Mouse (Mus musculus): ENCODE results near the gene Sp8. TPM values are rescaled to one million over a fixed set of nuclear protein-coding genes. Genes with fewer than 3 reads are reported as not detected.

Gene Sp8
- polyA plus RNA-seq (2015; fragmentation: Nextera tagmentation; extraction: Ambion mirVana): not detected in 2 replicates

GRCm38 (mm10) chr12:118846221-118846620 lies at the start of gene Sp8:
Gene Sp8, plus strand, starts transcription at chr12:118846329.
- peaks cover 79% of the 10 kb centered on the region for H3K27me3 ChIP-seq (ENCODE audit: control insufficient read depth, insufficient read depth, low read length)
- ATAC-seq (replicated peaks; ENCODE audit: extremely low read depth, insufficient read depth, low FRiP score): no peak
- peak within 1 kb of the TSS; percentile 67 for H3K4me3 ChIP-seq (ENCODE audit: low read length)
- H3K4me1 ChIP-seq (ENCODE audit: control insufficient read depth, insufficient read depth, low read length): peaks cover 17% of the 10 kb centered on the region
- H3K36me3 ChIP-seq (ENCODE audit: control insufficient read depth, insufficient read depth): no peaks in the 10 kb centered on the region
- WGBS: 4% methylated on average over 6 of the region's 6 CpGs
- peak within 1 kb of the TSS; percentile 50; the same call in 1 of the 2 replicates for H3K9ac ChIP-seq (ENCODE audit: low read length)
- H3K9me3 ChIP-seq (replicated peaks; ENCODE audit: control insufficient read depth, low read length): no peaks in the 10 kb centered on the region
- H3K4me2 ChIP-seq (ENCODE audit: low read depth, low read length): peak within 1 kb of the TSS; percentile 95
- H3K27ac ChIP-seq (ENCODE audit: low read length): no peak within 1 kb of the TSS

- ATAC-seq (replicated peaks; ENCODE audit: extremely low read depth, insufficient read depth, low FRiP score): no peak
- no peaks in the 10 kb centered on the region for H3K36me3 ChIP-seq (ENCODE audit: control insufficient read depth, insufficient read depth)
- no peak overlapping the region for H3K27ac ChIP-seq (ENCODE audit: low read length)
- no peaks in the 10 kb centered on the region for H3K27me3 ChIP-seq (ENCODE audit: control insufficient read depth, insufficient read depth, low read length)
- H3K4me3 ChIP-seq (ENCODE audit: low read length): no peak overlapping the region
- WGBS: 3% methylated on average over 17 of the region's 17 CpGs
- H3K4me1 ChIP-seq (ENCODE audit: control insufficient read depth, insufficient read depth, low read length): no peaks in the 10 kb centered on the region
- H3K9me3 ChIP-seq (replicated peaks; ENCODE audit: control insufficient read depth, low read length): no peaks in the 10 kb centered on the region
- H3K4me2 ChIP-seq (ENCODE audit: low read depth, low read length): peak overlapping the region; percentile 43
- no peak overlapping the region for H3K9ac ChIP-seq (ENCODE audit: low read length)
Observed at GRCm38 (mm10) chr12:118811328-118811961, 34.7 kb upstream of the Sp8 start.

GRCm38 (mm10) chr12:118814561-118814960 lies 31.6 kb upstream of the Sp8 start:
- H3K4me1 ChIP-seq (ENCODE audit: control insufficient read depth, insufficient read depth, low read length): no peaks in the 10 kb centered on the region
- H3K27me3 ChIP-seq (ENCODE audit: control insufficient read depth, insufficient read depth, low read length): no peaks in the 10 kb centered on the region

GRCm38 (mm10) chr12:118816156-118816555 lies 30.0 kb upstream of the Sp8 start:
- no peaks in the 10 kb centered on the region for H3K4me1 ChIP-seq (ENCODE audit: control insufficient read depth, insufficient read depth, low read length)
- no peak for ATAC-seq (replicated peaks; ENCODE audit: extremely low read depth, insufficient read depth, low FRiP score)
- H3K9ac ChIP-seq (ENCODE audit: low read length): no peak overlapping the region
- H3K36me3 ChIP-seq (ENCODE audit: control insufficient read depth, insufficient read depth): no peaks in the 10 kb centered on the region
- H3K27me3 ChIP-seq (ENCODE audit: control insufficient read depth, insufficient read depth, low read length): no peaks in the 10 kb centered on the region
- H3K4me2 ChIP-seq (ENCODE audit: low read depth, low read length): no peak overlapping the region
- H3K27ac ChIP-seq (ENCODE audit: low read length): no peak overlapping the region
- no peaks in the 10 kb centered on the region for H3K9me3 ChIP-seq (replicated peaks; ENCODE audit: control insufficient read depth, low read length)
- H3K4me3 ChIP-seq (ENCODE audit: low read length): no peak overlapping the region

More at GRCm38 (mm10) chr12:118814561-118814960, 31.6 kb upstream of the Sp8 start:
- Histone ChIP-seq H3K4me2 (ENCODE audit: low read depth, low read length) (no peak overlapping the region), H3K9ac (ENCODE audit: low read length) (no peak overlapping the region), H3K27ac (ENCODE audit: low read length) (no peak overlapping the region), H3K4me3 (ENCODE audit: low read length) (no peak overlapping the region), H3K36me3 (ENCODE audit: control insufficient read depth, insufficient read depth) (no peaks in the 10 kb centered on the region), H3K9me3 (replicated peaks; ENCODE audit: control insufficient read depth, low read length) (no peaks in the 10 kb centered on the region)
- no peak for ATAC-seq (replicated peaks; ENCODE audit: extremely low read depth, insufficient read depth, low FRiP score)
- WGBS: 61% methylated on average over 3 of the region's 3 CpGs

GRCm38 (mm10) chr12:118829881-118830280 lies 16.2 kb upstream of the Sp8 start:
- H3K4me3 ChIP-seq (ENCODE audit: low read length): no peak overlapping the region
- no peak for ATAC-seq (replicated peaks; ENCODE audit: extremely low read depth, insufficient read depth, low FRiP score)
- H3K9ac ChIP-seq (ENCODE audit: low read length): no peak overlapping the region
- no peaks in the 10 kb centered on the region for H3K9me3 ChIP-seq (replicated peaks; ENCODE audit: control insufficient read depth, low read length)
- H3K4me2 ChIP-seq (ENCODE audit: low read depth, low read length): no peak overlapping the region
- H3K27me3 ChIP-seq (ENCODE audit: control insufficient read depth, insufficient read depth, low read length): peaks cover 1% of the 10 kb centered on the region; the same call in 1 of the 2 replicates
- H3K27ac ChIP-seq (ENCODE audit: low read length): no peak overlapping the region
- no peaks in the 10 kb centered on the region for H3K36me3 ChIP-seq (ENCODE audit: control insufficient read depth, insufficient read depth)
- no peaks in the 10 kb centered on the region for H3K4me1 ChIP-seq (ENCODE audit: control insufficient read depth, insufficient read depth, low read length)
- WGBS: 89% methylated on average over 6 of the region's 6 CpGs

DNA sequence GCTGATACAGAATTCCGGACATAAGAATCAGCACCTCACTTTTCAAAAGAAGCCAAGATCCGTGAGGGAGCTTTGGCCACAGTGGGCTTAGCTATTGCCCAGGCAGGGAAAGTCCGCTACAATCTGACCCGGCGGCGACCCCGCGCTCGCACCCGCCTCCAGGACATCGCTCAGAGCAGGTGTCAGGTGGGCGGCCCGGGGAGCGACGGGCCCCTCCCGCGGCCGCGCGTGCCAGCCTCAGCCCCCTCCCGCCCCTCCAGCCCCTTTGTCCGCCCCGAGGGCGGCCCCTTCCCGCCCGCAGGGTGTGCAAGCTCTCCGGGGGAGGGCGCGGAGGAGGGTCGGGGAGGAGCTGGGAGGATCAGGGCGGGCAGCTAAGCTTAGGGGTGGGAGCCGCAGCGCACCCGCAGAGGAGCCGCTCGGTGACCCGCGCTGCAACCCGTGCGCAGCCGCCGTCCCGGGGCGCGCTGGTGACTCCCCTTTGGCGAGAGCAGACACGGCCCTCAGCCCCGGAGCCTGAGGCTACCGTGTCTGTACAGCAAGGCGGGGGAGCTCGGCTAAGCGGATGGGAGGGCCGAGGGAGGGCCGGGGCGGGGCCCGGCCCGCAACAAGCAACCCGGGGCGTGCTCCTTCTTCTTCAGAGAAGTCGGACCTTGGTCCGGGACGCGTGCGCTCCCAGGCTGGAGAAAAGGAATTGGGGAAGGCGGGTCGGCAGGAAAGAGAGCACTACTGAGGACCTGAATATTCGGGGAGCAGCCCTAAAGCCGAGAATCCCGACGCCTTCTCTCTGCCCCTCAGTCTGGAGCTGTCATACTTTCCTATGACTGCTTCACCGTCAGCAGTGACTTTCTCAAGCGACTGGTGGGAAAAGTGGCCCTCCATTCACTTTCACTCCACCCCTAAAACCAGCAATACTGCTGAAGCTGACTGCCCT lies 9.5 kb upstream of the Sp8 start:
- WGBS: under 1% methylated on average over 67 of the region's 72 CpGs
- Histone ChIP-seq H3K9me3 (replicated peaks; ENCODE audit: control insufficient read depth, low read length) (no peaks in the 10 kb centered on the region), H3K9ac (ENCODE audit: low read length) (peak overlapping the region; percentile 65), H3K4me1 (ENCODE audit: control insufficient read depth, insufficient read depth, low read length) (peaks cover 8% of the 10 kb centered on the region; the same call in 1 of the 2 replicates), H3K36me3 (ENCODE audit: control insufficient read depth, insufficient read depth) (no peaks in the 10 kb centered on the region), H3K27me3 (ENCODE audit: control insufficient read depth, insufficient read depth, low read length) (peaks cover 55% of the 10 kb centered on the region), H3K4me3 (ENCODE audit: low read length) (peak overlapping the region; percentile 59), H3K4me2 (ENCODE audit: low read depth, low read length) (peak overlapping the region; percentile 87), H3K27ac (ENCODE audit: low read length) (no peak overlapping the region)
- ATAC-seq (replicated peaks; ENCODE audit: extremely low read depth, insufficient read depth, low FRiP score): peak; percentile 78

DNA sequence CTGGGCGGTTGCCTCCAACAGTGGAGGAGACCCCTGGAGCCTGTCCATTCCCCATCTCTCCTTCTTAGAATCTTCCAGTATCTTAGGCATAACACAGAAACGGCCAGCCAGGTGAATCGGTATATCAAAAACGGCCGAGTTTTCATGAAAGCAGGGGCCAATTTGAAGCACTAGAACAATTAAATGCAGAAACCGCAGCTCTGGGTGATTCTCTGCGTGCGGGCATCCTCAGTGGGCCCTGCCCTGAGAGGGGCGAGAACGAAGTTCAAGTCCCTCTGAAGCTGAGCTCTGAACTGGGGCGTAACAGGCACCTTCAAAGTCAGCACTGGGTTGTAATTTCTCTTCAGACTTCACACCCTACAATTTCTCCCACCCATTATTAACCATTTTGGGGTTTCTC lies 8.8 kb upstream of the Sp8 start:
- Histone ChIP-seq H3K4me3 (ENCODE audit: low read length) (peak overlapping the region; percentile 59), H3K9ac (ENCODE audit: low read length) (no peak overlapping the region), H3K27ac (ENCODE audit: low read length) (no peak overlapping the region), H3K27me3 (ENCODE audit: control insufficient read depth, insufficient read depth, low read length) (peaks cover 56% of the 10 kb centered on the region), H3K36me3 (ENCODE audit: control insufficient read depth, insufficient read depth) (no peaks in the 10 kb centered on the region), H3K4me1 (ENCODE audit: control insufficient read depth, insufficient read depth, low read length) (peaks cover 8% of the 10 kb centered on the region; the same call in 1 of the 2 replicates), H3K9me3 (replicated peaks; ENCODE audit: control insufficient read depth, low read length) (no peaks in the 10 kb centered on the region), H3K4me2 (ENCODE audit: low read depth, low read length) (peak overlapping the region; percentile 87)
- ATAC-seq (replicated peaks; ENCODE audit: extremely low read depth, insufficient read depth, low FRiP score): no peak
- 2% methylated on average over 11 of the region's 11 CpGs for WGBS

- no peak overlapping the region for H3K27ac ChIP-seq (ENCODE audit: low read length)
- no peaks in the 10 kb centered on the region for H3K36me3 ChIP-seq (ENCODE audit: control insufficient read depth, insufficient read depth)
- H3K4me3 ChIP-seq (ENCODE audit: low read length): no peak overlapping the region
- no peaks in the 10 kb centered on the region for H3K9me3 ChIP-seq (replicated peaks; ENCODE audit: control insufficient read depth, low read length)
- H3K27me3 ChIP-seq (ENCODE audit: control insufficient read depth, insufficient read depth, low read length): peaks cover 65% of the 10 kb centered on the region
- 7% methylated on average over 2 of the region's 2 CpGs for WGBS
- H3K4me2 ChIP-seq (ENCODE audit: low read depth, low read length): no peak overlapping the region
- ATAC-seq (replicated peaks; ENCODE audit: extremely low read depth, insufficient read depth, low FRiP score): no peak
- no peak overlapping the region for H3K9ac ChIP-seq (ENCODE audit: low read length)
- H3K4me1 ChIP-seq (ENCODE audit: control insufficient read depth, insufficient read depth, low read length): peaks cover 8% of the 10 kb centered on the region; the same call in 1 of the 2 replicates
Observed at GRCm38 (mm10) chr12:118838260-118838659, 7.9 kb upstream of the Sp8 start.

GRCm38 (mm10) chr12:118839398-118839797 lies 6.7 kb upstream of the Sp8 start:
- ATAC-seq (replicated peaks; ENCODE audit: extremely low read depth, insufficient read depth, low FRiP score): no peak
- Histone ChIP-seq H3K27me3 (ENCODE audit: control insufficient read depth, insufficient read depth, low read length) (peaks cover 76% of the 10 kb centered on the region), H3K4me2 (ENCODE audit: low read depth, low read length) (no peak overlapping the region), H3K4me1 (ENCODE audit: control insufficient read depth, insufficient read depth, low read length) (peaks cover 8% of the 10 kb centered on the region; the same call in 1 of the 2 replicates), H3K9me3 (replicated peaks; ENCODE audit: control insufficient read depth, low read length) (no peaks in the 10 kb centered on the region), H3K27ac (ENCODE audit: low read length) (no peak overlapping the region), H3K36me3 (ENCODE audit: control insufficient read depth, insufficient read depth) (no peaks in the 10 kb centered on the region), H3K4me3 (ENCODE audit: low read length) (no peak overlapping the region), H3K9ac (ENCODE audit: low read length) (no peak overlapping the region)
- WGBS: 9% methylated on average over 5 of the region's 5 CpGs

Data from heart, embryonic 16.5 days (tissue).